Mouse (Mus musculus) CH12.LX (cell line): ENCODE results near the gene Edar. TPM values are rescaled to one million over a fixed set of nuclear protein-coding genes. Genes with fewer than 3 reads are reported as not detected.

ENCODE experiments used
- DNase-seq: peaks from one replicate; pipeline ENCODE4 v3.0.0-alpha.2; 2013; ENCODE audit errors: extremely low read depth
- H3K27ac ChIP-seq: 2 replicates; pipeline ENCODE4 v1.5.1; 2012; ENCODE audit warnings: low read depth, mild to moderate bottlenecking, control low read depth, moderate library complexity; ENCODE audit not compliant: insufficient read depth
- H3K27me3 ChIP-seq: replicated peaks from 2 replicates; pipeline ENCODE3; 2012; ENCODE audit warnings: inconsistent platforms
- H3K36me3 ChIP-seq, 2 experiments: replicated peaks in 1 of 2; 2 replicates each; pipeline versions ENCODE3 to v1.6.1; 2012; ENCODE audit warnings: inconsistent platforms in 1 of 2, low read length in 1 of 2, mild to moderate bottlenecking in 1 of 2, mixed read lengths in 1 of 2, moderate library complexity in 1 of 2; ENCODE audit not compliant: control insufficient read depth in 1 of 2, insufficient read depth in 1 of 2
- H3K4me1 ChIP-seq, 2 experiments: 2 replicates each; pipeline ENCODE4 v1.6.1; 2012; ENCODE audit warnings: inconsistent platforms in 1 of 2, moderate library complexity in 1 of 2; ENCODE audit not compliant: insufficient read depth in 2 of 2, control insufficient read depth in 1 of 2
- H3K4me2 ChIP-seq: 2 replicates; pipeline ENCODE4 v1.6.1; 2012; ENCODE audit warnings: low read depth, mild to moderate bottlenecking, control low read depth; ENCODE audit not compliant: poor library complexity, insufficient read depth, severe bottlenecking
- H3K4me3 ChIP-seq, 3 experiments: fragments of 150-350 bp in 1 of 3; sonication (generic) in 1 of 3; replicated peaks in 1 of 3; 2 replicates each; pipeline versions ENCODE3 to v1.5.1; 2011 to 2012; ENCODE audit warnings: low read depth in 2 of 3, low read length in 2 of 3, mild to moderate bottlenecking in 2 of 3, moderate library complexity in 2 of 3, control low read depth in 1 of 3, improper control_type of control experiment in 1 of 3, inconsistent platforms in 1 of 3, mixed read lengths in 1 of 3; ENCODE audit not compliant: poor library complexity in 1 of 3
- H3K79me2 ChIP-seq: replicated peaks from 2 replicates; pipeline ENCODE4 v1.6.1; 2012; ENCODE audit warnings: mild to moderate bottlenecking, moderate library complexity; ENCODE audit not compliant: control insufficient read depth, poor library complexity, insufficient read depth, severe bottlenecking; ENCODE audit errors: extremely low read depth
- H3K9ac ChIP-seq: 2 replicates; pipeline ENCODE4 v1.6.1; 2012; ENCODE audit warnings: low read depth, mild to moderate bottlenecking, control low read depth, moderate library complexity; ENCODE audit not compliant: insufficient read depth
- H3K9me3 ChIP-seq: replicated peaks from 2 replicates; pipeline ENCODE3; 2012; ENCODE audit warnings: low read length, inconsistent platforms, mixed read lengths
- CHD1 ChIP-seq: IDR thresholded peaks from 2 replicates; pipeline ENCODE4 v1.6.1; 2012; ENCODE audit warnings: low read depth, low read length, improper control_type of control experiment, inconsistent platforms
- CHD2 ChIP-seq: IDR thresholded peaks from 2 replicates; pipeline ENCODE4 v1.6.1; 2011; ENCODE audit warnings: low read length, improper control_type of control experiment
- CTCF ChIP-seq, 2 experiments: IDR thresholded peaks in 1 of 2; conservative IDR thresholded peaks in 1 of 2; 2 replicates each; pipeline ENCODE4 v1.5.1; 2011 to 2012; ENCODE audit warnings: low read depth in 2 of 2, low read length in 2 of 2, improper control_type of control experiment in 1 of 2, inconsistent platforms in 1 of 2, mild to moderate bottlenecking in 1 of 2, moderate library complexity in 1 of 2
- E2F4 ChIP-seq: IDR thresholded peaks from 2 replicates; pipeline ENCODE4 v1.6.1; 2011; ENCODE audit warnings: low read depth, low read length, improper control_type of control experiment; ENCODE audit not compliant: insufficient replicate concordance
- ELF1 ChIP-seq: IDR thresholded peaks from 2 replicates; pipeline ENCODE4 v1.6.1; 2014; ENCODE audit warnings: low read depth, mild to moderate bottlenecking, inconsistent platforms, low read length, improper control_type of control experiment
- EP300 ChIP-seq: IDR thresholded peaks from 2 replicates; pipeline ENCODE4 v1.6.1; 2011; ENCODE audit warnings: low read length, improper control_type of control experiment
- ETS1 ChIP-seq: conservative IDR thresholded peaks from 2 replicates; pipeline ENCODE4 v1.6.1; 2012; ENCODE audit warnings: low read depth, mild to moderate bottlenecking, inconsistent platforms, low read length, improper control_type of control experiment, moderate library complexity
- GABPA ChIP-seq: IDR thresholded peaks from 2 replicates; pipeline ENCODE4 v1.6.1; 2012; ENCODE audit warnings: low read depth, low read length, improper control_type of control experiment, inconsistent platforms; ENCODE audit not compliant: insufficient replicate concordance
- MAX ChIP-seq: IDR thresholded peaks from 2 replicates; pipeline ENCODE4 v1.6.1; 2011; ENCODE audit warnings: low read length, improper control_type of control experiment
- MEF2A ChIP-seq: IDR thresholded peaks from 2 replicates; pipeline ENCODE4 v1.6.1; 2014; ENCODE audit warnings: low read depth, mild to moderate bottlenecking, inconsistent platforms, low read length, improper control_type of control experiment, borderline replicate concordance
- MYC ChIP-seq: IDR thresholded peaks from 2 replicates; pipeline ENCODE4 v1.6.1; 2011; ENCODE audit warnings: low read depth, mild to moderate bottlenecking, improper control_type of control experiment, low read length
- NELFE ChIP-seq: IDR thresholded peaks from 2 replicates; pipeline ENCODE4 v1.6.1; 2011; ENCODE audit warnings: low read depth, low read length, improper control_type of control experiment
- NRF1 ChIP-seq: IDR thresholded peaks from 2 replicates; pipeline ENCODE4 v1.6.1; 2014; ENCODE audit warnings: low read depth, mild to moderate bottlenecking, inconsistent platforms, low read length, improper control_type of control experiment, moderate library complexity
- PAX5 ChIP-seq: IDR thresholded peaks from 2 replicates; pipeline ENCODE4 v1.6.1; 2012; ENCODE audit warnings: low read length, inconsistent platforms, mixed read lengths
- POLR2A ChIP-seq: IDR thresholded peaks from 2 replicates; pipeline ENCODE4 v1.6.1; 2011; ENCODE audit warnings: low read depth, mild to moderate bottlenecking, improper control_type of control experiment, low read length
- RCOR1 ChIP-seq: conservative IDR thresholded peaks from 2 replicates; pipeline ENCODE4 v1.6.1; 2012; ENCODE audit warnings: low read depth, mild to moderate bottlenecking, inconsistent platforms, low read length, improper control_type of control experiment
- SIN3A ChIP-seq: IDR thresholded peaks from 2 replicates; pipeline ENCODE4 v1.6.1; 2012; ENCODE audit warnings: low read length, improper control_type of control experiment, inconsistent platforms
- SMC3 ChIP-seq: IDR thresholded peaks from 2 replicates; pipeline ENCODE4 v1.6.1; 2011; ENCODE audit warnings: low read depth, low read length, improper control_type of control experiment
- TCF12 ChIP-seq: IDR thresholded peaks from 2 replicates; pipeline ENCODE4 v1.6.1; 2014; ENCODE audit warnings: low read depth, mild to moderate bottlenecking, inconsistent platforms, low read length, improper control_type of control experiment
- UBTF ChIP-seq: IDR thresholded peaks from 2 replicates; pipeline ENCODE4 v1.6.1; 2012; ENCODE audit warnings: low read depth, mild to moderate bottlenecking, inconsistent platforms, low read length, improper control_type of control experiment, moderate library complexity
- USF2 ChIP-seq: conservative IDR thresholded peaks from 2 replicates; pipeline ENCODE4 v1.6.1; 2011; ENCODE audit warnings: low read depth, low read length, improper control_type of control experiment
- ZC3H11A ChIP-seq: IDR thresholded peaks from 2 replicates; pipeline ENCODE4 v1.6.1; 2012; ENCODE audit warnings: low read depth, mild to moderate bottlenecking, inconsistent platforms, low read length, improper control_type of control experiment
- ZKSCAN1 ChIP-seq: IDR thresholded peaks from 2 replicates; pipeline ENCODE4 v1.6.1; 2012; ENCODE audit warnings: low read depth, inconsistent platforms, low read length, improper control_type of control experiment, borderline replicate concordance
- ZNF384 ChIP-seq: IDR thresholded peaks from 2 replicates; pipeline ENCODE4 v1.6.1; 2012; ENCODE audit warnings: low read depth, low read length, improper control_type of control experiment, inconsistent platforms
- dilution Hi-C: fragments of 300-500 bp; cut with MboI; formaldehyde crosslinking; loops from 2 replicates; pipeline ENCODE4 v1.14.3; 2020; ENCODE audit warnings: low sequenced_read_pairs; ENCODE audit not compliant: extremely low pct_unique_long_range_greater_than_20kb, extremely low pct_ligation_motif_present
- in situ Hi-C: fragments of 300-500 bp; cut with MboI; formaldehyde crosslinking; loops from 3 replicates; pipeline ENCODE4 v1.14.3; 2019; ENCODE audit warnings: low sequenced_read_pairs, low pct_ligation_motif_present, low pct_unique_long_range_greater_than_20kb, mixed read lengths
- polyA plus RNA-seq: library from polyadenylated mRNA; unstranded; fragments of >175 nt; gene quantifications from 2 replicates; pipeline ENCODE4 v1.2.1, GENCODE M21; 2012; ENCODE audit warnings: low read depth; ENCODE audit not compliant: insufficient read length
- total RNA-seq, 2 experiments: library from RNA; depleted of rRNA; stranded (reverse); fragments of 300-350 nt in 1 of 2; fragments of >200 nt in 1 of 2; gene quantifications; 2 replicates each; pipeline ENCODE4 v1.2.3; 2012 to 2014

The Edar gene
- total and polyA plus RNA-seq, 3 experiments = not detected

- peaks cover 5% of the 10 kb centered on the region for H3K27me3 ChIP-seq
- H3K9me3 ChIP-seq = no peaks in the 10 kb centered on the region
- no peak for TF ChIP-seq CHD1
- no peak for TF ChIP-seq MYC
- no peak for TF ChIP-seq MAX
- no peak for TF ChIP-seq ZC3H11A
- no peak for TF ChIP-seq GABPA
- TF ChIP-seq PAX5 = no peak
- TF ChIP-seq ELF1 = no peak
- TF ChIP-seq ZNF384 = no peak
- TF ChIP-seq ETS1 = no peak
- no peak for TF ChIP-seq TCF12
- TF ChIP-seq MEF2A = no peak
- no peak for TF ChIP-seq CTCF (conservative IDR thresholded peaks at IDR 0.05 in 1 of 2, IDR thresholded peaks at IDR 0.05 in 1 of 2; ENCODE audit: low read depth in 2 of 2, low read length in 2 of 2)
- TF ChIP-seq RCOR1 = no peak
- no peak for TF ChIP-seq SMC3
- TF ChIP-seq UBTF = no peak
- TF ChIP-seq NRF1 = no peak
- no peak for TF ChIP-seq ZKSCAN1
- dilution Hi-C loops (no loop called here), in situ Hi-C loops (loop anchor here (25.0 kb wide), 1 partner anchor 1163 kb away; no protein-coding TSS in a partner anchor)
- no peaks in the 10 kb centered on the region for H3K36me3 ChIP-seq
- no peak overlapping the region for H3K27ac ChIP-seq
- no peak for DNase-seq
- H3K4me1 ChIP-seq = no peaks in the 10 kb centered on the region
- H3K79me2 ChIP-seq = no peaks in the 10 kb centered on the region
- H3K4me3 ChIP-seq = no peak overlapping the region
- H3K4me2 ChIP-seq = no peak overlapping the region
- H3K9ac ChIP-seq = no peak overlapping the region
Observed at GRCm38 (mm10) chr10:58600151-58600550, 75.3 kb downstream of the Edar start.

GRCm38 (mm10) chr10:58595821-58596220 is 79.6 kb downstream of the Edar start:
- no peak for DNase-seq
- H3K79me2 ChIP-seq = no peaks in the 10 kb centered on the region
- no peak overlapping the region for H3K4me2 ChIP-seq
- in situ Hi-C loops = no loop called here
- H3K27ac ChIP-seq = no peak overlapping the region
- no peaks in the 10 kb centered on the region for H3K4me1 ChIP-seq
- peaks cover 4% of the 10 kb centered on the region for H3K9me3 ChIP-seq
- TF ChIP-seq USF2 (no peak), ZNF384 (no peak), NELFE (no peak), MAX (no peak), TCF12 (no peak), CTCF (conservative IDR thresholded peaks at IDR 0.05 in 1 of 2, IDR thresholded peaks at IDR 0.05 in 1 of 2; ENCODE audit: low read depth in 2 of 2, low read length in 2 of 2) (no peak), E2F4 (no peak), MEF2A (no peak), EP300 (no peak), CHD2 (no peak), SIN3A (no peak), ELF1 (no peak), POLR2A (no peak)
- H3K27me3 ChIP-seq = peaks cover 1% of the 10 kb centered on the region
- H3K36me3 ChIP-seq = no peaks in the 10 kb centered on the region
- no peak overlapping the region for H3K9ac ChIP-seq
- dilution Hi-C loops = no loop called here
- H3K4me3 ChIP-seq = no peak overlapping the region
